Mouse (Mus musculus) pancreas, adult 10 weeks (tissue): ENCODE results near the gene Sertad2. TPM values are rescaled to one million over a fixed set of nuclear protein-coding genes. Genes with fewer than 3 reads are reported as not detected.

Experiments used
- polyA plus RNA-seq: library from polyadenylated mRNA; stranded (reverse); fragments of 350-450 nt; fragmentation: Illumina TruSeq; extraction: RNeasy Lipid Tissue Mini Kit (QIAGEN cat#74804); gene quantifications from one replicate; pipeline ENCODE4 v1.2.3, GENCODE M21; 2015; ENCODE audit warnings: low read depth, low replicate concordance; ENCODE audit not compliant: insufficient read depth

The Sertad2 gene
- polyA plus RNA-seq = 2.8 TPM

DNA sequence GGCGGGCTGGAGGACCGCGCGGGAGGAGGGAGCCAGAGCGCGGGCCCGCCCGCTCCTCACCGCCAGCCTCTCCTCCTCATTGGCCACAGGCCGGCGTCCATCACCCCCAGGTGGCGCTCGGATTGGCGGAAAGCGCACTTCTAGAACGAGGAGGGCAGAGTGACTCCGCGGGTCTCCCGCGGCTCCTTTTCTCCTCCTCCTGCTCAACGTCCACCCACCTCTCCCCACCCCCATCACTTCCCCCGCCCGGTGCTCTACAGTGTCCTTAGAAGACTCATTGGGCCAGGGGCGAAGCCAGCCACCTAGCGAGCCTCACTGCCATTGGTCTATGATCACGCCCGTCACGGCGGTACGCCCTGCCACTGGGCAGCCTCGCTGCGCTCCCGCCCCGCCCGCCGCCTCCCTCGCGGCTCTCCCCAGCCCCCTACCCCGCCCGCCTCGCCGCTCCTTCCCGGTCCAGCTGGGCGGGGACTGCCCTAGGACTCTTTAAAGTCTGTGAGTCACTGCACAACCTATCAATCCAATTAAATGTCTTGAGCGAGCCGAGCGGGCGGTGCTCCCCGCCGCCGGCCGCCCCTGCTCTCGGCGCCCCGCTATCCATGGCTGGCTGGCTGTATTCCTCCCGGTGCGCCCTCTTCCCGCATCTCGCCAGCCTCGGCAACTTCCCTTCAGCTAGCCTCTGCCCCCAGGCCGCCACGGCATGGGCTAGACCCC, at the start of gene Sertad2:
Gene Sertad2, plus strand, starts transcription at position 515 of the 714 bp plus-strand sequence.

Other genes starting within 250 kb of the Sertad2 start
- gene Slc1a4, start 210.5 kb upstream of the Sertad2 start, polyA plus RNA-seq = 6.9 TPM
- gene Aftph, start 198.3 kb downstream of the Sertad2 start, polyA plus RNA-seq = 10.2 TPM